Mouse (Mus musculus) lung, postnatal 0 days (tissue): Measurements from ENCODE around the gene Ankar.

ENCODE experiments used
- CTCF ChIP-seq: IDR thresholded peaks from 2 replicates; pipeline ENCODE4 v1.5.1; 2016; ENCODE audit warnings: antibody characterized with exemption, mild to moderate bottlenecking
- EP300 ChIP-seq: IDR thresholded peaks from 2 replicates; pipeline ENCODE4 v1.6.1; 2016; ENCODE audit warnings: antibody characterized with exemption, mild to moderate bottlenecking, control low read depth

GRCm38 (mm10) chr1:72722646-72723045 is 22.3 kb upstream of the Ankar start:
- no peak for TF ChIP-seq EP300
- TF ChIP-seq CTCF: no peak
